Mouse (Mus musculus): ENCODE measurements around the gene Tubg2.

GRCm38 (mm10) chr11:101172434-101172815, 16.7 kb downstream of the Tubg2 start:
- TF ChIP-seq CHD2 (IDR thresholded peaks at IDR 0.05; ENCODE audit: low read depth, low read length) = no peak
- TF ChIP-seq HCFC1 (IDR thresholded peaks at IDR 0.05; ENCODE audit: borderline replicate concordance, insufficient read depth, low read length) = no peak

All from ES-E14 (cell line).